Mouse (Mus musculus) hindbrain, embryonic 15.5 days (tissue): ENCODE measurements at regions not wholly inside any gene's neighbourhood (a gene's known extent, or its start where the extent isn't known, plus 50 kb on each side); places are given as distances from the start of the nearest gene placed in this dataset.
A peak's percentile ranks its signal among the peaks of the same experiment; 100 is the strongest.
"Not testable (repeated sequence)": the region's sequence is repeated elsewhere in the genome, so short reads cannot be mapped to it uniquely, and the experiment has no call there.

Experiments used
- ATAC-seq: fragments of 200-750 bp; cut with Nextera tagmentation; 2 replicates; pipeline ENCODE4 v1.8.0; 2017; ENCODE audit warnings: low read depth, moderate number of reproducible peaks, moderate TSS enrichment; ENCODE audit not compliant: low FRiP score
- H3K27ac ChIP-seq: fragments of 300-500 bp; sonication (generic); replicated peaks from 2 replicates; pipeline ENCODE4 v1.5.1; 2015; ENCODE audit warnings: mild to moderate bottlenecking, inconsistent platforms
- H3K27me3 ChIP-seq: fragments of 300-500 bp; sonication (generic); 2 replicates; pipeline ENCODE4 v1.6.1; 2015; ENCODE audit warnings: control low read depth, inconsistent platforms
- H3K36me3 ChIP-seq: fragments of 300-500 bp; sonication (generic); 2 replicates; pipeline ENCODE4 v1.6.1; 2015; ENCODE audit warnings: control low read depth, inconsistent platforms
- H3K4me1 ChIP-seq: fragments of 300-500 bp; sonication (generic); replicated peaks from 2 replicates; pipeline ENCODE4 v1.6.1; 2015; ENCODE audit warnings: control low read depth, inconsistent platforms
- H3K4me2 ChIP-seq: fragments of 300-500 bp; sonication (generic); 2 replicates; pipeline ENCODE4 v1.6.1; 2015; ENCODE audit warnings: moderate library complexity, mild to moderate bottlenecking, inconsistent platforms
- H3K4me3 ChIP-seq: fragments of 300-500 bp; sonication (generic); 2 replicates; pipeline ENCODE4 v1.5.1; 2015; ENCODE audit warnings: mild to moderate bottlenecking, inconsistent platforms
- H3K9ac ChIP-seq: fragments of 300-500 bp; sonication (generic); 2 replicates; pipeline ENCODE4 v1.6.1; 2015; ENCODE audit warnings: inconsistent platforms
- H3K9me3 ChIP-seq: fragments of 300-500 bp; sonication (generic); 2 replicates; pipeline ENCODE4 v1.6.1; 2016; ENCODE audit warnings: control low read depth, inconsistent platforms
- WGBS: fragments of 180-500 bp; shearing (Covaris S2); methylation state at CpG from one replicate; pipeline ENCODE4 v1.1.7; 2015; 5-methylcytosine and 5-hydroxymethylcytosine counted together

GRCm38 (mm10) chr11:12522063-12522462 is 57.3 kb upstream of the Cobl start:
- 82% methylated on average over 2 of the region's 2 CpGs for WGBS
- not testable (repeated sequence) for H3K4me3 ChIP-seq, H3K27ac ChIP-seq, H3K9ac ChIP-seq, H3K4me1 ChIP-seq, H3K4me2 ChIP-seq, H3K36me3 ChIP-seq, ATAC-seq, H3K27me3 ChIP-seq, H3K9me3 ChIP-seq

GRCm38 (mm10) chr11:12521286-12521685 is 56.5 kb upstream of the Cobl start:
- no peak overlapping the region for H3K4me2 ChIP-seq
- no peak overlapping the region for H3K9ac ChIP-seq
- no peaks in the 10 kb centered on the region for H3K4me1 ChIP-seq
- no peak overlapping the region for H3K4me3 ChIP-seq
- H3K27ac ChIP-seq, result no peak overlapping the region
- H3K36me3 ChIP-seq, result no peaks in the 10 kb centered on the region
- H3K27me3 ChIP-seq, result no peaks in the 10 kb centered on the region
- 0 out of 2 replicates have a peak, but pooled peaks have one; percentile 27 for ATAC-seq
- WGBS, result 53% methylated on average over 3 of the region's 3 CpGs
- no peaks in the 10 kb centered on the region for H3K9me3 ChIP-seq

GRCm38 (mm10) chr11:12516374-12516773 is 51.6 kb upstream of the Cobl start:
- H3K9me3 ChIP-seq, result no peaks in the 10 kb centered on the region
- H3K27me3 ChIP-seq, result no peaks in the 10 kb centered on the region
- H3K4me2 ChIP-seq, result no peak overlapping the region
- H3K4me3 ChIP-seq, result no peak overlapping the region
- H3K27ac ChIP-seq, result no peak overlapping the region
- ATAC-seq, result no peak
- H3K9ac ChIP-seq, result no peak overlapping the region
- H3K4me1 ChIP-seq, result no peaks in the 10 kb centered on the region
- 95% methylated on average over 2 of the region's 2 CpGs for WGBS
- no peaks in the 10 kb centered on the region for H3K36me3 ChIP-seq
